Mouse (Mus musculus) myocyte (in vitro differentiated cells): Measurements from ENCODE around the gene Ppp1r15a. TPM values are rescaled to one million over a fixed set of nuclear protein-coding genes. Genes with fewer than 3 reads are reported as not detected.

Experiments used
- H3K27me3 ChIP-seq: one replicate; pipeline ENCODE4 v1.6.1; 2011; ENCODE audit not compliant: control insufficient read depth, insufficient read depth, insufficient read length
- H3K36me3 ChIP-seq: one replicate; pipeline ENCODE4 v1.6.1; 2011; ENCODE audit not compliant: control insufficient read depth, insufficient read depth
- H3K4me2 ChIP-seq: one replicate; pipeline ENCODE4 v1.6.1; 2011; ENCODE audit warnings: low read depth, control low read depth
- H3K4me3 ChIP-seq: one replicate; pipeline ENCODE4 v1.5.1; 2011; ENCODE audit warnings: mild to moderate bottlenecking, control low read depth, moderate library complexity
- H3K79me2 ChIP-seq: one replicate; pipeline ENCODE4 v1.6.1; 2011; ENCODE audit not compliant: control insufficient read depth, insufficient read depth
- H3ac ChIP-seq: one replicate; pipeline ENCODE4 v1.6.1; 2011; ENCODE audit not compliant: control insufficient read depth, insufficient read length
- CEBPB ChIP-seq: IDR thresholded peaks from 2 replicates; pipeline ENCODE4 v1.6.1; 2011; ENCODE audit warnings: mild to moderate bottlenecking, moderate library complexity; ENCODE audit not compliant: poor library complexity, insufficient read depth, severe bottlenecking
- E2F4 ChIP-seq: IDR thresholded peaks from one replicate; pipeline ENCODE4 v1.6.1; 2011; ENCODE audit warnings: mild to moderate bottlenecking, control low read depth, moderate library complexity; ENCODE audit not compliant: insufficient read depth
- MAX ChIP-seq: IDR thresholded peaks from one replicate; pipeline ENCODE4 v1.6.1; 2011; ENCODE audit warnings: low read depth, mild to moderate bottlenecking, control low read depth
- MYOD1 ChIP-seq, 3 experiments: IDR thresholded peaks; one replicate each; pipeline ENCODE4 v1.6.1; 2011; ENCODE audit warnings: control low read depth in 2 of 3, low read depth in 2 of 3, mild to moderate bottlenecking in 2 of 3, moderate library complexity in 1 of 3; ENCODE audit not compliant: insufficient read length in 2 of 3, control insufficient read depth in 1 of 3
- MYOG ChIP-seq, 3 experiments: IDR thresholded peaks; one replicate each; pipeline ENCODE4 v1.6.1; 2011; ENCODE audit warnings: control low read depth in 2 of 3, low read depth in 2 of 3, mild to moderate bottlenecking in 2 of 3; ENCODE audit not compliant: insufficient read length in 2 of 3, control insufficient read depth in 1 of 3, insufficient read depth in 1 of 3
- POLR2A ChIP-seq: IDR thresholded peaks from one replicate; pipeline ENCODE4 v1.6.1; 2011; ENCODE audit warnings: low read depth, mild to moderate bottlenecking, control low read depth, moderate library complexity; ENCODE audit not compliant: insufficient read length
- POLR2AphosphoS2 ChIP-seq: IDR thresholded peaks from one replicate; pipeline ENCODE4 v1.6.1; 2011; ENCODE audit warnings: low read depth, control low read depth; ENCODE audit not compliant: insufficient read length
- REST ChIP-seq: IDR thresholded peaks from one replicate; pipeline ENCODE4 v1.6.1; 2011; ENCODE audit warnings: mild to moderate bottlenecking, control low read depth, moderate library complexity; ENCODE audit not compliant: insufficient read depth, insufficient read length
- SRF ChIP-seq: IDR thresholded peaks from one replicate; pipeline ENCODE4 v1.6.1; 2011; ENCODE audit warnings: low read depth; ENCODE audit not compliant: control insufficient read depth, insufficient read length
- TCF12 ChIP-seq: IDR thresholded peaks from one replicate; pipeline ENCODE4 v1.6.1; 2011; ENCODE audit warnings: mild to moderate bottlenecking, control low read depth; ENCODE audit not compliant: poor library complexity, insufficient read depth, severe bottlenecking
- TCF3 ChIP-seq: IDR thresholded peaks from one replicate; pipeline ENCODE4 v1.6.1; 2011; ENCODE audit warnings: low read depth, control low read depth; ENCODE audit not compliant: insufficient read length
- USF1 ChIP-seq: IDR thresholded peaks from one replicate; pipeline ENCODE4 v1.6.1; 2011; ENCODE audit warnings: low read depth, mild to moderate bottlenecking, control low read depth, moderate library complexity
- polyA plus RNA-seq: library from polyadenylated mRNA; unstranded; fragments of >200 nt; fragmentation: generic; extraction: Trizol; gene quantifications from one replicate; pipeline ENCODE4 v1.2.1, GENCODE M21; 2012; ENCODE audit warnings: missing spikeins

Gene Ppp1r15a
- polyA plus RNA-seq, 1 experiment = 306 TPM

- Histone ChIP-seq H3K27me3 (no peaks in the 10 kb centered on the region), H3ac (no peak overlapping the region), H3K79me2 (no peaks in the 10 kb centered on the region), H3K4me3 (no peak overlapping the region), H3K36me3 (no peaks in the 10 kb centered on the region), H3K4me2 (peak overlapping the region; percentile 18)
- TF ChIP-seq CEBPB (no peak), MYOD1 (IDR thresholded peaks at IDR 0.05; ENCODE audit: control insufficient read depth in 1 of 3, insufficient read length in 2 of 3, low read depth in 2 of 3) (peak in 1 of 3 experiments; percentile 18), MYOG (IDR thresholded peaks at IDR 0.05; ENCODE audit: control insufficient read depth in 1 of 3, insufficient read depth in 1 of 3, insufficient read length in 2 of 3, low read depth in 2 of 3) (no peak)
Measured at GRCm38 (mm10) chr7:45550821-45551511, 24.9 kb upstream of the Ppp1r15a start.

DNA sequence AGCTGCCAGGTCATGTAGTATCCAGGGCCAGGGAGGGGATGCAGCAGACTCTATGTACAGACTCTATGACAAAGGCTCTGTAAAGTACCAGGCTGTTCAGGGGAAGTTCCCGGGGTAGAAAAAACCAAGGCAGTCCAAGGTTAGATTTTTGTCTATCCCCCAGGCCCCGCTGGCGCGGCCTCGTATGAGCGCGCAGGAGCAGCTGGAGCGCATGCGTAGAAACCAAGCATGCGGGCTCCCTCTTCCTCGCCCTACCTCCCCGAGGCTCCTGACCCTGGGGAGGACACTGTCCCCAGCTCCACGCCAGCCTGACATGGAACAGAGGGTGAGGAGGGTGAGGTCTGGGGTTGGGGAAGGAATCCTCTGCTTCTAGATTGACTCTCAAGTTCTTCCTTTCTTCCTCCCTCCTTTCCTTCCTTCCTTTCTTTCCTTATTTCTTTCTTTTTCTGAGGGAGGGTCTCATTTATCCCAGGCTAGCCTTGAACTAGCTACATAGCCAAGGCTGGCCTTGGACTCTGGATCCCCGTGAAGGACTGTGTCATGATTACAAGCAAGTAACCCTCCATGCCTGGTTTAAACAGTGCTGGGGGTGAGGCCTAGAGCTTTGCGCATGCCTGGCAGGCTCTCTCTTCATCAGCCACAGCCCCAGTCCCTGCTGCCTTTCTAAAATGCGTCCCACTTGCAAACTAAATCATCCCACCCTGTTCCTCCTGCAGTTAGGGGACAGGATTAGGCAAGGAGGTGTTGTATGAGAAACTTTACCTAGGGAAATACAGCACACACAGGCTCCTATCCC, 23.8 kb upstream of the Ppp1r15a start:
- H3K27me3 ChIP-seq = no peaks in the 10 kb centered on the region
- H3K4me3 ChIP-seq = no peak overlapping the region
- no peak for TF ChIP-seq CEBPB
- TF ChIP-seq USF1 = no peak
- no peak for TF ChIP-seq POLR2A
- TF ChIP-seq MYOD1 (IDR thresholded peaks at IDR 0.05; ENCODE audit: control insufficient read depth in 1 of 3, insufficient read length in 2 of 3, low read depth in 2 of 3) = no peak
- TF ChIP-seq TCF3 = no peak
- no peak for TF ChIP-seq TCF12
- TF ChIP-seq MYOG (IDR thresholded peaks at IDR 0.05; ENCODE audit: control insufficient read depth in 1 of 3, insufficient read depth in 1 of 3, insufficient read length in 2 of 3, low read depth in 2 of 3) = no peak
- TF ChIP-seq E2F4 = no peak
- TF ChIP-seq MAX = no peak
- TF ChIP-seq SRF = no peak
- no peak for TF ChIP-seq POLR2AphosphoS2
- no peak for TF ChIP-seq REST
- H3K79me2 ChIP-seq = no peaks in the 10 kb centered on the region
- no peaks in the 10 kb centered on the region for H3K36me3 ChIP-seq
- no peak overlapping the region for H3ac ChIP-seq
- H3K4me2 ChIP-seq = peak overlapping the region; percentile 18

GRCm38 (mm10) chr7:45544525-45544924, 18.5 kb upstream of the Ppp1r15a start:
- TF ChIP-seq MAX (no peak), TCF3 (no peak), MYOD1 (IDR thresholded peaks at IDR 0.05; ENCODE audit: control insufficient read depth in 1 of 3, insufficient read length in 2 of 3, low read depth in 2 of 3) (no peak), REST (no peak), USF1 (no peak), CEBPB (no peak), TCF12 (no peak), E2F4 (no peak), POLR2AphosphoS2 (no peak), SRF (no peak), MYOG (IDR thresholded peaks at IDR 0.05; ENCODE audit: control insufficient read depth in 1 of 3, insufficient read depth in 1 of 3, insufficient read length in 2 of 3, low read depth in 2 of 3) (no peak), POLR2A (no peak)

GRCm38 (mm10) chr7:45540213-45540612, 14.1 kb upstream of the Ppp1r15a start:
- Histone ChIP-seq H3K4me3 (no peak overlapping the region), H3ac (no peak overlapping the region), H3K4me2 (no peak overlapping the region), H3K36me3 (no peaks in the 10 kb centered on the region), H3K27me3 (no peaks in the 10 kb centered on the region), H3K79me2 (no peaks in the 10 kb centered on the region)
- TF ChIP-seq MYOG (IDR thresholded peaks at IDR 0.05; ENCODE audit: control insufficient read depth in 1 of 3, insufficient read depth in 1 of 3, insufficient read length in 2 of 3, low read depth in 2 of 3) (no peak), MAX (no peak)

More at GRCm38 (mm10) chr7:45544525-45544924, 18.5 kb upstream of the Ppp1r15a start:
- H3K4me3 ChIP-seq = no peak overlapping the region
- no peak overlapping the region for H3ac ChIP-seq
- no peaks in the 10 kb centered on the region for H3K79me2 ChIP-seq
- no peaks in the 10 kb centered on the region for H3K27me3 ChIP-seq
- H3K4me2 ChIP-seq = no peak overlapping the region
- no peaks in the 10 kb centered on the region for H3K36me3 ChIP-seq

DNA sequence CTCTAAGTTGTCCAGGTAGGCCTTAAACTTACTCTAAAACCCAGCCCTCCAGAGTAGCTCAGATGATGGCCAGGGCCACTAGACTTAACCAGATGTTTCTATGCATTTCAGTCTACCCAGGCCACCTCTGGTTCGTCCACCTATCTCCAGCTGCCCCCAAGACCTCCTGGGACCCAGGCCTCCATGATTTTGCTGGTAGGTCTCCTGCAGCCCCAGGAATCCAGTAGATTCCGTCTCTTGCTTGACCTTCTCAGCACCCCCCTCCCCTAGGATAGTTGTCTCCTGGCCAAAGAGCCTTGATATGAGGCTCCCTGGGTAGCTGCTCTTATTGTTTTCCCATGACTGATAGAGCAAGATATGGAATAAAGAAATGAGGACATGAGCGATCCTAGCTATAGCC, 13.0 kb upstream of the Ppp1r15a start:
- Histone ChIP-seq H3K36me3 (no peaks in the 10 kb centered on the region), H3K27me3 (no peaks in the 10 kb centered on the region), H3K79me2 (no peaks in the 10 kb centered on the region), H3ac (no peak overlapping the region), H3K4me2 (no peak overlapping the region), H3K4me3 (no peak overlapping the region)
- TF ChIP-seq SRF (no peak), E2F4 (no peak), USF1 (no peak), TCF3 (no peak), POLR2A (no peak), REST (no peak), MYOG (IDR thresholded peaks at IDR 0.05; ENCODE audit: control insufficient read depth in 1 of 3, insufficient read depth in 1 of 3, insufficient read length in 2 of 3, low read depth in 2 of 3) (no peak), POLR2AphosphoS2 (no peak), MAX (no peak), TCF12 (no peak), CEBPB (no peak), MYOD1 (IDR thresholded peaks at IDR 0.05; ENCODE audit: control insufficient read depth in 1 of 3, insufficient read length in 2 of 3, low read depth in 2 of 3) (no peak)
